Mouse (Mus musculus) small intestine, adult 2 months (tissue): Measurements from ENCODE around the gene Enpp1.

Experiments used
- CTCF ChIP-seq: fragments of 200-500 bp; IDR thresholded peaks from 2 replicates; pipeline ENCODE4 v1.5.1; 2012; ENCODE audit warnings: low read depth, mild to moderate bottlenecking, control low read depth, inconsistent platforms, low read length, moderate library complexity, mixed read lengths; ENCODE audit not compliant: insufficient replicate concordance, insufficient read length; ENCODE audit errors: extremely low read depth
- POLR2A ChIP-seq: fragments of 200-500 bp; IDR thresholded peaks from 2 replicates; pipeline ENCODE4 v1.6.1; 2012; ENCODE audit warnings: low read depth, mild to moderate bottlenecking, control low read depth, inconsistent platforms, low read length, moderate library complexity

- TF ChIP-seq CTCF, result no peak
- no peak for TF ChIP-seq POLR2A
Observed at GRCm38 (mm10) chr10:24711071-24711470, 888 bp downstream of the Enpp1 start.
